Mouse (Mus musculus) embryonic facial prominence, embryonic 12.5 days (tissue): ENCODE measurements around the gene Kalrn. TPM values are rescaled to one million over a fixed set of nuclear protein-coding genes. Genes with fewer than 3 reads are reported as not detected.

Experiments used
- ATAC-seq: fragments of 200-750 bp; cut with Nextera tagmentation; 2 replicates; pipeline ENCODE4 v1.8.0; 2017; ENCODE audit not compliant: insufficient number of reproducible peaks, insufficient read depth, low FRiP score, low TSS enrichment
- H3K27ac ChIP-seq: fragments of 300-500 bp; sonication (generic); 2 replicates; pipeline ENCODE4 v1.5.1; 2016; ENCODE audit warnings: mild to moderate bottlenecking
- H3K27me3 ChIP-seq: fragments of 300-500 bp; sonication (generic); 2 replicates; pipeline ENCODE4 v1.6.1; 2016; ENCODE audit warnings: mild to moderate bottlenecking, moderate library complexity
- H3K36me3 ChIP-seq: fragments of 300-500 bp; sonication (generic); 2 replicates; pipeline ENCODE4 v1.6.1; 2016; ENCODE audit warnings: mild to moderate bottlenecking
- H3K4me1 ChIP-seq: fragments of 300-500 bp; sonication (generic); 2 replicates; pipeline ENCODE4 v1.6.1; 2016
- H3K4me2 ChIP-seq: fragments of 300-500 bp; sonication (generic); replicated peaks from 2 replicates; pipeline ENCODE4 v1.6.1; 2016; ENCODE audit warnings: mild to moderate bottlenecking, moderate library complexity
- H3K4me3 ChIP-seq: fragments of 300-500 bp; sonication (generic); 2 replicates; pipeline ENCODE4 v1.5.1; 2016; ENCODE audit warnings: mild to moderate bottlenecking
- H3K9ac ChIP-seq: fragments of 300-500 bp; sonication (generic); 2 replicates; pipeline ENCODE4 v1.6.1; 2016; ENCODE audit warnings: mild to moderate bottlenecking, moderate library complexity
- H3K9me3 ChIP-seq: fragments of 300-500 bp; sonication (generic); 2 replicates; pipeline ENCODE4 v1.6.1; 2016; ENCODE audit warnings: mild to moderate bottlenecking, moderate library complexity
- WGBS: fragments of 180-500 bp; shearing (Covaris S2); methylation state at CpG from one replicate; pipeline ENCODE4 v1.1.7; 2016; 5-methylcytosine and 5-hydroxymethylcytosine counted together
- polyA plus RNA-seq: library from polyadenylated mRNA; unstranded; fragments of >200 nt; fragmentation: Nextera tagmentation; extraction: Ambion mirVana; gene quantifications from 2 replicates; pipeline ENCODE4 v1.2.1, GENCODE M21; 2016

Kalrn gene
- polyA plus RNA-seq, 1 experiment from 2014 or later: 19.2 TPM

DNA sequence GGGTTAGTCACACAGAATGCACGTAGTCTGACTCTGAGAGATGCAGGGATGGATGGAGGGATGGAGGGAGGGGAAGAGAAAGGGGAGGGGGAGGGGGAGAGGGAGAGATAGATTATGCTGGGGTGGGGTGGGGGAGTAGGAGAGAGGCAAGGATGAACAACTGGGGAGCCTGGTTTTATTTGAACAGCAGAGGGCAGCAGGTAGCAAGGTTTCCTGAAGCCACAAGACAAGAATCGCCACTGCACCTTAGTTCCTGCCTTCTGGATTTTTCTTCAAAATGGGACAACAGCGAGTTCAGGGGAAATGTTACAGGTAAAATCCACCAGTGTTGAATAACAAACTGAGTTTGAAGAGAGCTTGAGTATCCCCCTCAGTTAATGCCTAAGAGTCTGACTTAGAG lies 573.9 kb downstream of the Kalrn start:
- 33% methylated on average over 3 of the region's 3 CpGs for WGBS
- no peak overlapping the region for H3K4me3 ChIP-seq

DNA sequence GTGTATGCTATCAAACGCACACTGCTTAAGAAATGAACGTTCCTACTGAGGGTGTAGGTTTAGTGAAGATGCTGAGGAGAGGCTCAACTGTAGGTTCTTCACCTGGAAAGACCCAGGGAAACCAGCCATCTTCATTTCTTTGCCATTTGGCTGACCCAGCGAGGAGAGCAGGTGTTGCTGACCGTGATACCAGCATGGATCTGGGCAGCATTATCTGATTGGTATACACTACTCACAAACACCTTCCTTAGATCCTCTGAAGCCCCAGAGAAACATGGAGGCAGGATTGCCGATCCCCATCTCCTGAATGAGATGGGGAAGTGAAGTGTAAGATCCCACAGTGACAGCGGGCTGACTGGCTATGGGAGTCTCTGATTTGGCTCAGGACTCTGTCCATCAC lies 575.3 kb downstream of the Kalrn start:
- peaks cover 8% of the 10 kb centered on the region; the same call in 1 of the 2 replicates for H3K4me1 ChIP-seq
- H3K9me3 ChIP-seq: no peaks in the 10 kb centered on the region
- no peak overlapping the region for H3K4me3 ChIP-seq
- H3K27me3 ChIP-seq: no peaks in the 10 kb centered on the region
- no peak overlapping the region for H3K9ac ChIP-seq
- 78% methylated on average over 6 of the region's 6 CpGs for WGBS
- ATAC-seq: no peak
- no peak overlapping the region for H3K27ac ChIP-seq
- no peak overlapping the region for H3K4me2 ChIP-seq
- no peaks in the 10 kb centered on the region for H3K36me3 ChIP-seq

More for the DNA sequence above, 573.9 kb downstream of the Kalrn start:
- no peak overlapping the region for H3K27ac ChIP-seq
- no peak overlapping the region for H3K4me2 ChIP-seq
- no peak overlapping the region for H3K9ac ChIP-seq
- no peak for ATAC-seq
- no peaks in the 10 kb centered on the region for H3K27me3 ChIP-seq
- H3K9me3 ChIP-seq: no peaks in the 10 kb centered on the region
- H3K4me1 ChIP-seq: peaks cover 15% of the 10 kb centered on the region
- no peaks in the 10 kb centered on the region for H3K36me3 ChIP-seq

GRCm38 (mm10) chr16:33996030-33996429 lies 577.3 kb downstream of the Kalrn start:
- H3K36me3 ChIP-seq: no peaks in the 10 kb centered on the region
- no peak overlapping the region for H3K9ac ChIP-seq
- ATAC-seq: no peak
- H3K4me2 ChIP-seq: no peak overlapping the region
- 8% methylated on average over 5 of the region's 5 CpGs for WGBS
- no peaks in the 10 kb centered on the region for H3K9me3 ChIP-seq
- H3K27ac ChIP-seq: no peak overlapping the region
- no peaks in the 10 kb centered on the region for H3K27me3 ChIP-seq
- no peak overlapping the region for H3K4me3 ChIP-seq
- no peaks in the 10 kb centered on the region for H3K4me1 ChIP-seq

DNA sequence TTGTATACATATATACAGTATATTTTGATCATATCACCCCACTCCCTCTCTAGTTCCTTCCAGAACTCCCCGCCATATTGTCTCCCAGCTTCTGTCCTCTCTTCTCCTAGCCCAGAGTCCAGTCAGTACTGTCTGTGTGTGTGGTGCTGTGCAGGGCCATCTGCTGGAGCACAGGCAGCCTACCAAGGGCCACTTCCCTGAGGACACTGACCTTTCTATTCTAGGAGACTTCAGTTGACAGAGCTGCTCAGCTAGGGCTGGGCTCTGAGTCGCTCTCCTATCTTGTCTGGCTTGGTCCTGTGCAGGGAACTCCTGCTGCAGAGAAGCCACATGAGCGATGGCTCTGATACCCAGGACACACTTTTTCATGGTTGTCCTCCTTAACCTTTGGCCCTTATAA lies 577.8 kb downstream of the Kalrn start:
- Histone ChIP-seq H3K4me3 (no peak overlapping the region), H3K27ac (no peak overlapping the region), H3K36me3 (no peaks in the 10 kb centered on the region), H3K9ac (no peak overlapping the region), H3K4me1 (no peaks in the 10 kb centered on the region), H3K27me3 (no peaks in the 10 kb centered on the region), H3K4me2 (no peak overlapping the region), H3K9me3 (no peaks in the 10 kb centered on the region)
- WGBS: 71% methylated on average over 3 of the region's 3 CpGs
- no peak for ATAC-seq

DNA sequence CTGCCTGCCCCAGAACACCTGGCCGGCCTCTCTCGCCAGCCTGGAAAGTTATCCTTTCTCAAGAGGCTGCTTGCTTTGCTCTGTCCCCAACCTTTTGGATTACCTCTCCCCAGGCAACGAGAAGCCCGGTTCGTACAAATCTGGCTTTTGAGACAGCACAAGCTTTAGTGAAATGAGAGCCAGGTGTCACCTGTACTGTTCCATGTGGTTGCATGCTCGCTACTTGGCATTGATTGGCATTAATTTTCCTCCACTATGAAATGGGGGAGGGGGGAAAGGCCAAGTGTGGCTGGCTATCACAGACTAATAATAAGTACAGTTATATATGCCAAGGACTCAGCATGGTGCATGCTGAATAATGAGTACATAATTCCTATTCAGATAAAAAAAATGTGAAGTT lies 579.0 kb downstream of the Kalrn start:
- no peak for ATAC-seq
- Histone ChIP-seq H3K4me1 (no peaks in the 10 kb centered on the region), H3K4me3 (no peak overlapping the region), H3K36me3 (no peaks in the 10 kb centered on the region), H3K9ac (no peak overlapping the region), H3K4me2 (no peak overlapping the region), H3K27ac (no peak overlapping the region), H3K9me3 (no peaks in the 10 kb centered on the region), H3K27me3 (no peaks in the 10 kb centered on the region)
- 64% methylated on average over 6 of the region's 6 CpGs for WGBS

GRCm38 (mm10) chr16:33990712-33991111 lies 582.6 kb downstream of the Kalrn start:
- no peaks in the 10 kb centered on the region for H3K27me3 ChIP-seq
- WGBS: 77% methylated on average over 4 of the region's 4 CpGs
- ATAC-seq: no peak

GRCm38 (mm10) chr16:33989106-33989505 lies 584.2 kb downstream of the Kalrn start:
- Histone ChIP-seq H3K36me3 (no peaks in the 10 kb centered on the region), H3K4me1 (no peaks in the 10 kb centered on the region), H3K9ac (no peak overlapping the region), H3K9me3 (no peaks in the 10 kb centered on the region), H3K4me2 (no peak overlapping the region), H3K4me3 (no peak overlapping the region), H3K27ac (no peak overlapping the region), H3K27me3 (no peaks in the 10 kb centered on the region)
- ATAC-seq: no peak
- whole genome bisulfite sequencing: 95% methylated on average over 1 of the region's 1 CpGs

More at GRCm38 (mm10) chr16:33990712-33991111, 582.6 kb downstream of the Kalrn start:
- no peak overlapping the region for H3K4me3 ChIP-seq
- peak overlapping the region; percentile 34; the same call in 1 of the 2 replicates for H3K9ac ChIP-seq
- H3K4me2 ChIP-seq: no peak overlapping the region
- H3K9me3 ChIP-seq: no peaks in the 10 kb centered on the region
- H3K27ac ChIP-seq: no peak overlapping the region
- no peaks in the 10 kb centered on the region for H3K4me1 ChIP-seq
- H3K36me3 ChIP-seq: no peaks in the 10 kb centered on the region

- Histone ChIP-seq H3K4me2 (no peak overlapping the region), H3K36me3 (no peaks in the 10 kb centered on the region), H3K4me1 (no peaks in the 10 kb centered on the region), H3K27me3 (no peaks in the 10 kb centered on the region), H3K9ac (no peak overlapping the region), H3K27ac (no peak overlapping the region), H3K4me3 (no peak overlapping the region), H3K9me3 (no peaks in the 10 kb centered on the region)
- WGBS: 60% methylated on average over 17 of the region's 17 CpGs
- no peak for ATAC-seq
Observed at GRCm38 (mm10) chr16:33988358-33989012, 584.8 kb downstream of the Kalrn start.

DNA sequence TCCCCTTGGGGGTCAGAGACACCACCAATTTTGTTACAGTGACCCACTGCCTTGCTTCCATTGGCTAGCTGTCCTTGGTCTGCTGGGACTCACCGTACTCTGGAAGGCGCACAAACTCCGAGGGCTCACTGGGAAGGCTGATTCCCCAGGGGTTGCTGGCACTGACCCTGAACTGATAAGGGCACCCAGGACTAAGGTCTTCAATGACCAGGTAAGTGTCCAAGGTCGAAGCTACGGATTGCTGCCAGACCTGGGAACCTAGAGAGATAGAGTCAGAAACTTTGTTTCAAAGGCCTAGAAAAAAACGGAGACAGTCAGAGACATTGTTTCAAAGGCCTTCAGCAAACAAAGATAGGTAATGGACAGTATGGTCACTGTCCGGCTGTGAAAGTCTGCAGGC lies 586.3 kb downstream of the Kalrn start:
- no peak overlapping the region for H3K9ac ChIP-seq
- no peak overlapping the region for H3K27ac ChIP-seq
- WGBS: 83% methylated on average over 7 of the region's 7 CpGs
- H3K4me2 ChIP-seq: no peak overlapping the region
- no peak for ATAC-seq
- H3K9me3 ChIP-seq: no peaks in the 10 kb centered on the region
- H3K36me3 ChIP-seq: no peaks in the 10 kb centered on the region
- H3K27me3 ChIP-seq: no peaks in the 10 kb centered on the region
- no peaks in the 10 kb centered on the region for H3K4me1 ChIP-seq
- H3K4me3 ChIP-seq: no peak overlapping the region

- Histone ChIP-seq H3K4me3 (no peak overlapping the region), H3K4me2 (no peak overlapping the region), H3K9ac (no peak overlapping the region), H3K36me3 (no peaks in the 10 kb centered on the region), H3K9me3 (no peaks in the 10 kb centered on the region), H3K27me3 (no peaks in the 10 kb centered on the region), H3K4me1 (no peaks in the 10 kb centered on the region), H3K27ac (no peak overlapping the region)
- WGBS: 91% methylated on average over 6 of the region's 6 CpGs
- no peak for ATAC-seq
Observed at GRCm38 (mm10) chr16:33985372-33985771, 588.0 kb downstream of the Kalrn start.

DNA sequence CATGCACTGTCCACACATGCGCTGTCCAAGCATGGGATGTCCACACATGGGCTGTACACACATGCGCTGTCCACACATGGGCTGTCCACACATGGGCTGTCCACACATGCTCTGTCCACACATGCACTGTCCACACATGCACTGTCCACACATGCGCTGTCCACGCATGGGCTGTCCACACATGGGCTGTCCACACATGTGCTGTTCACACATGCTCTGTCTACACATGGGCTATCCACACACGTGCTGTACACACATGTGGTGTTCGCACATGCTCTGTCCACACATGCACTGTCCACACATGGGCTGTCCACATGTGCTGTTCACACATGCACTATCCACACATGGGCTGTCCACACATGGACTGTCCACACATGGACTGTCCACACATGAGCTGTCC lies 589.6 kb downstream of the Kalrn start:
- no peak for ATAC-seq
- no peak overlapping the region for H3K9ac ChIP-seq
- no peak overlapping the region for H3K27ac ChIP-seq
- 96% methylated on average over 6 of the region's 6 CpGs for WGBS
- no peaks in the 10 kb centered on the region for H3K27me3 ChIP-seq
- H3K9me3 ChIP-seq: no peaks in the 10 kb centered on the region
- no peaks in the 10 kb centered on the region for H3K4me1 ChIP-seq
- H3K36me3 ChIP-seq: no peaks in the 10 kb centered on the region
- H3K4me3 ChIP-seq: no peak overlapping the region
- no peak overlapping the region for H3K4me2 ChIP-seq

GRCm38 (mm10) chr16:33979855-33980254 lies 593.5 kb downstream of the Kalrn start:
- 76% methylated on average over 2 of the region's 2 CpGs for WGBS
- Histone ChIP-seq H3K27ac (no peak overlapping the region), H3K27me3 (no peaks in the 10 kb centered on the region)

More at GRCm38 (mm10) chr16:33979855-33980254, 593.5 kb downstream of the Kalrn start:
- Histone ChIP-seq H3K36me3 (no peaks in the 10 kb centered on the region; the same call in 1 of the 2 replicates), H3K4me2 (no peak overlapping the region), H3K9ac (no peak overlapping the region), H3K9me3 (no peaks in the 10 kb centered on the region), H3K4me1 (no peaks in the 10 kb centered on the region), H3K4me3 (no peak overlapping the region)
- no peak for ATAC-seq
